Mouse (Mus musculus) forelimb bud, embryonic 11.5 days (tissue): ENCODE data around the gene Olfr470.
"Not testable (repeated sequence)": the region's sequence is repeated elsewhere in the genome, so short reads cannot be mapped to it uniquely, and the experiment has no call there.

Experiments used
- DNase-seq: peaks from one replicate; pipeline ENCODE4 v3.0.0-alpha.2; 2012; ENCODE audit warnings: low read depth, low spot score

The Olfr470 gene

DNA sequence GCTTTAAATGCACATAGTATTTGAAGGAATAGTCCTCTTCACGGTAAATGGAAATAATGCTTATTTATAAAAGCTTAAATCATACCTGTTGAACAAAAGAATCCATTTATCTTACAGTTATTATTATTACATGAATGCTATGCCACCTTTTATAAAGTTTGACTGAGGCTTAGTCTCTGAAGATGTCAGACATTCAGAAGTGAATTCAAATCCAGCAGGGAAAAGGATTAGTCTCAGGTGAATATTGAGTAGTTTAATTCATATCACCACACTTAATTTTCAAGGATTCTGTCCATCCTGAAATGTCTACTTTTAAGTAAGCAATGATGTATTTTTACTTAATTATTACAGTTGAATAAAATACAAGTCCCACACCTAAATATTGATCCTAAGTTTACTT, at the start of gene Olfr470:
Gene Olfr470, minus strand, starts transcription at position 101 of the 400 bp plus-strand sequence.
- not testable (repeated sequence) for DNase-seq

DNA sequence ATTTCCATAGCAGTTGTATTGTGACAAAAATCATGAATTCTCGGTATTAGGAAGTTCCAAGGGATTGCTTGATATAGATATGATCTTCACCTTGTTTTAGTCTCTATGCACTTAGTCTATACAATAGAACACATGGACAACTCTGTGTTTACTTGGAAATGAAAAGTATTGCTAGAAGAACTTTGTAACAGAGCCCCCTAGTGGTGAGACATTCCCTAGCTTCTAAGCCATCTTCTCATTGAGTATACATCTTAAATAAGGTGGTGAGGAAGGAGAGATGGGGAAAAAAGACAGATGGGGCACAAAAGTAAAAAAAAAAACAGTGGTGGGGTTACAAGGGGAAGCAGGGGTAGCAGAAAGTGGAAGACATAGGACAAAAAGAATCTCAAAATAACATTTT, 5.6 kb downstream of the Olfr470 start:
- DNase-seq = peak; percentile 21

- DNase-seq = not testable (repeated sequence)
Observed at GRCm38 (mm10) chr7:107825441-107825840, 21.8 kb downstream of the Olfr470 start, which contains the start of gene Olfr469. Gene Olfr469, minus strand, starts transcription at chr7:107825541.

- DNase-seq = not testable (repeated sequence)
Observed at GRCm38 (mm10) chr7:107823867-107824266, 23.4 kb downstream of the Olfr470 start.

DNA sequence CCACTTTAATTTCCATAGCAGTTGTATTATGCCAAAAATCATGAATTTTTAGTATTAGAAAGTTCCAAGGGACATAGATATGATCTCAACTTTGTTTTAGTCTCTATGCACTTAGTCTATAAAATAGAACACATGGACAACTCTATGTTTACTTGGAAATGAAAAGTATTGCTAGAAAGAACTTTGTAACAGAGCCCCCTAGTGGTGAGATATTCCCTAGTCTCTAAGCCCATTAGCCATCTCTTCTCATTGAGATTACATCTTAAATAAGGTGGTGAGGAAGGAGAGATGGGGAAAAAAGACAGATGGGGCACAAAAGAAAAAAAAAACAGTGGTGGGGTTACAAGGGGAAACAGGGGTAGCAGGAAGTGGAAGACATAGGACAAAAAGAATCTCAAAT, 27.8 kb downstream of the Olfr470 start:
- DNase-seq = no peak

DNA sequence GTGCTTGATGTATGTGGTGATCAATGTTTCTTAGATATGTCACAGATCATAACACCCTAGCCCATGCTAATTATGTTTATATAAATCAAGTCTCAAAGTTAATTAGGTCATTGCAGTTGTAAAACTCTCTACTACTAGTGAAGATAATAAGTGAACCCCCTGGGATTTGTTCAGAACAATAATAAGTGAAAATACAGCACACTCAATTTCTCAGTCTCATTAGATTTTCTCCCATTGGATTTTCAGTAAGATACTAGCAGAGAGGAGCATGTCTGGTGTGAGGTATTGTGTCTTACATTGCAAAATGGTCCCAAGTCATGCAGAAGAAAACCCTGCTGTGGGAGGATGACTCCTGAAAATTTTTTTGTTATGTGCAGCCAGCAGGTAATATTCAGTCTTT, 35.3 kb downstream of the Olfr470 start, which contains the start of gene Olfr467:
Gene Olfr467, plus strand, starts transcription at position 301 of the 400 bp plus-strand sequence.
- DNase-seq = no peak

DNA sequence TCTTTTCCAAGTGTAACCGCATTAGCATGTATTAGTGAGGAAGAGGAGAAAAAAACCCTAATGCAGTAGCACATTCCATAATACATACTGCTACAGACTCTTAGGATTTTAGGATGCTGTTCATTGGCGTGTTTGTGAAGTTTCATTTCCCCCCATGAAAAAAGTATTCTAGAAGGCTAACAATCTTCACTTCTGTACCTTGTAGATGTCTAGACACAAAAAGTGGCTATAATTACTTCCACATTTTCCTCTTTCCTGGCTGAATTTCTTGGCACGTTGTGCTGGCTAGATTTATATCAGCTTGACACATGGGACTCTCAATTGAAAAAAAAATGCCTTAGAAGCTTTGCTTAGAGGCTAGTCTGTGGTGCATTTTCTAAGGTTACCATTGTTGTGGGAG, 45.2 kb downstream of the Olfr470 start:
- DNase-seq = peak; percentile 63

GRCm38 (mm10) chr7:107801108-107801507, 46.2 kb downstream of the Olfr470 start, which contains the start of gene Ovch2:
Gene Ovch2, minus strand, starts transcription at chr7:107801208.
- no peak for DNase-seq

DNA sequence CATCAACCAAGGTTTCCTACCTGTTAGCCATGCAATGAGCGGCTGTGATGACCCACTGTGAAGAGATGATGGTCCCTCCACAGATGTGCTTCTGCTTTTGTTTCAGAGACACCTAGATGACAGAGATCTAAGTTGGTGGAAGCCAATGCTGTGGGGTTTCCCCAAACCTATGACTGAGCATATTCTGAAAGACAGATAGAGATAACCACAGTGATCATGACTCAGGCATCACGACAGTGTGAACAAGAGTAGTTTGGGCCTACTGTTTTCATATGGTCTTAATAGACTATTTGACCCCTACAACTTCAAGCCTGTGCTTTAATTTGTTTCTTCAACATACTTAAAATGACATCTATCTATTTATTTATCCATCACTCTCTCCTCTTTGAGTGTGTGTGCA, 50.8 kb downstream of the Olfr470 start:
- DNase-seq = no peak
